Mouse (Mus musculus): ENCODE measurements around the gene Stk16. TPM values are rescaled to one million over a fixed set of nuclear protein-coding genes. Genes with fewer than 3 reads are reported as not detected.

The Stk16 gene
- polyA plus RNA-seq, 1 experiment: 18.8 TPM

- Histone ChIP-seq H3K4me1 (ENCODE audit: control insufficient read depth) (peaks cover 61% of the 10 kb centered on the region), H3K4me3 (replicated peaks) (no peak overlapping the region), H3K36me3 (ENCODE audit: control insufficient read depth) (peaks cover 81% of the 10 kb centered on the region), H3K27me3 (ENCODE audit: control insufficient read depth) (no peaks in the 10 kb centered on the region), H3K9me3 (ENCODE audit: control insufficient read depth, low read length) (no peaks in the 10 kb centered on the region)
- TF ChIP-seq TAL1 (IDR thresholded peaks at IDR 0.05; ENCODE audit: low read length): no peak
- no peak for TF ChIP-seq GATA1 (IDR thresholded peaks at IDR 0.05; ENCODE audit: low read length)
Measured at GRCm38 (mm10) chr1:75244175-75244826, 33.7 kb downstream of the Stk16 start.

GRCm38 (mm10) chr1:75244836-75245235 is 34.2 kb downstream of the Stk16 start:
- Histone ChIP-seq H3K9me3 (ENCODE audit: control insufficient read depth, low read length) (no peaks in the 10 kb centered on the region), H3K4me1 (ENCODE audit: control insufficient read depth) (peaks cover 61% of the 10 kb centered on the region), H3K36me3 (ENCODE audit: control insufficient read depth) (peaks cover 76% of the 10 kb centered on the region), H3K4me3 (replicated peaks) (no peak overlapping the region), H3K27me3 (ENCODE audit: control insufficient read depth) (no peaks in the 10 kb centered on the region)
- TF ChIP-seq TAL1 (IDR thresholded peaks at IDR 0.05; ENCODE audit: low read length): no peak
- no peak for TF ChIP-seq GATA1 (IDR thresholded peaks at IDR 0.05; ENCODE audit: low read length)

GRCm38 (mm10) chr1:75247071-75247930 is 36.7 kb downstream of the Stk16 start:
- Histone ChIP-seq H3K4me3 (replicated peaks) (no peak overlapping the region), H3K4me1 (ENCODE audit: control insufficient read depth) (peaks cover 70% of the 10 kb centered on the region), H3K9me3 (ENCODE audit: control insufficient read depth, low read length) (no peaks in the 10 kb centered on the region), H3K36me3 (ENCODE audit: control insufficient read depth) (peaks cover 51% of the 10 kb centered on the region), H3K27me3 (ENCODE audit: control insufficient read depth) (no peaks in the 10 kb centered on the region)
- TF ChIP-seq GATA1 (IDR thresholded peaks at IDR 0.05; ENCODE audit: low read length): no peak
- no peak for TF ChIP-seq TAL1 (IDR thresholded peaks at IDR 0.05; ENCODE audit: low read length)

- Histone ChIP-seq H3K27me3 (ENCODE audit: control insufficient read depth) (no peaks in the 10 kb centered on the region), H3K9me3 (ENCODE audit: control insufficient read depth, low read length) (no peaks in the 10 kb centered on the region), H3K36me3 (ENCODE audit: control insufficient read depth) (peaks cover 42% of the 10 kb centered on the region), H3K4me3 (replicated peaks) (no peak overlapping the region), H3K4me1 (ENCODE audit: control insufficient read depth) (peaks cover 77% of the 10 kb centered on the region)
- TF ChIP-seq TAL1 (IDR thresholded peaks at IDR 0.05; ENCODE audit: low read length) (no peak), GATA1 (IDR thresholded peaks at IDR 0.05; ENCODE audit: low read length) (no peak)
Measured at GRCm38 (mm10) chr1:75248041-75248772, 37.6 kb downstream of the Stk16 start.

GRCm38 (mm10) chr1:75250498-75250897 is 39.9 kb downstream of the Stk16 start:
- H3K27me3 ChIP-seq (ENCODE audit: control insufficient read depth): no peaks in the 10 kb centered on the region
- H3K9me3 ChIP-seq (ENCODE audit: control insufficient read depth, low read length): no peaks in the 10 kb centered on the region
- TF ChIP-seq GATA1 (IDR thresholded peaks at IDR 0.05; ENCODE audit: low read length): no peak
- TF ChIP-seq TAL1 (IDR thresholded peaks at IDR 0.05; ENCODE audit: low read length): no peak
- no peak overlapping the region for H3K4me3 ChIP-seq (replicated peaks)
- H3K36me3 ChIP-seq (ENCODE audit: control insufficient read depth): peaks cover 19% of the 10 kb centered on the region
- peaks cover 65% of the 10 kb centered on the region for H3K4me1 ChIP-seq (ENCODE audit: control insufficient read depth)

- Histone ChIP-seq H3K9me3 (ENCODE audit: control insufficient read depth, low read length) (no peaks in the 10 kb centered on the region), H3K4me1 (ENCODE audit: control insufficient read depth) (peaks cover 62% of the 10 kb centered on the region), H3K36me3 (ENCODE audit: control insufficient read depth) (peaks cover 10% of the 10 kb centered on the region), H3K4me3 (replicated peaks) (peak overlapping the region; percentile 51), H3K27me3 (ENCODE audit: control insufficient read depth) (no peaks in the 10 kb centered on the region)
- TF ChIP-seq TAL1 (IDR thresholded peaks at IDR 0.05; ENCODE audit: low read length): no peak
- no peak for TF ChIP-seq GATA1 (IDR thresholded peaks at IDR 0.05; ENCODE audit: low read length)
Measured at GRCm38 (mm10) chr1:75251112-75251970, 40.7 kb downstream of the Stk16 start.

GRCm38 (mm10) chr1:75252308-75252707 is 41.7 kb downstream of the Stk16 start:
- Histone ChIP-seq H3K9me3 (ENCODE audit: control insufficient read depth, low read length) (no peaks in the 10 kb centered on the region), H3K4me3 (replicated peaks) (no peak overlapping the region)

GRCm38 (mm10) chr1:75253029-75253428 is 42.4 kb downstream of the Stk16 start:
- TF ChIP-seq GATA1 (IDR thresholded peaks at IDR 0.05; ENCODE audit: low read length) (no peak), TAL1 (IDR thresholded peaks at IDR 0.05; ENCODE audit: low read length) (no peak)
- Histone ChIP-seq H3K4me1 (ENCODE audit: control insufficient read depth) (peaks cover 51% of the 10 kb centered on the region), H3K4me3 (replicated peaks) (no peak overlapping the region)

More at GRCm38 (mm10) chr1:75252308-75252707, 41.7 kb downstream of the Stk16 start:
- Histone ChIP-seq H3K4me1 (ENCODE audit: control insufficient read depth) (peaks cover 58% of the 10 kb centered on the region), H3K36me3 (ENCODE audit: control insufficient read depth) (peaks cover under 1% of the 10 kb centered on the region; the same call in 1 of the 2 replicates), H3K27me3 (ENCODE audit: control insufficient read depth) (no peaks in the 10 kb centered on the region)
- no peak for TF ChIP-seq GATA1 (IDR thresholded peaks at IDR 0.05; ENCODE audit: low read length)
- TF ChIP-seq TAL1 (IDR thresholded peaks at IDR 0.05; ENCODE audit: low read length): no peak

More at GRCm38 (mm10) chr1:75253029-75253428, 42.4 kb downstream of the Stk16 start:
- Histone ChIP-seq H3K9me3 (ENCODE audit: control insufficient read depth, low read length) (no peaks in the 10 kb centered on the region), H3K36me3 (ENCODE audit: control insufficient read depth) (no peaks in the 10 kb centered on the region), H3K27me3 (ENCODE audit: control insufficient read depth) (no peaks in the 10 kb centered on the region)
